Mouse (Mus musculus) C2C12 (cell line): ENCODE data around the gene Otoa. TPM values are rescaled to one million over a fixed set of nuclear protein-coding genes. Genes with fewer than 3 reads are reported as not detected.

ENCODE experiments used
- H3K27me3 ChIP-seq: one replicate; pipeline ENCODE4 v1.6.1; 2011; ENCODE audit not compliant: control insufficient read depth, insufficient read depth, insufficient read length
- H3K36me3 ChIP-seq: one replicate; pipeline ENCODE4 v1.6.1; 2011; ENCODE audit not compliant: control insufficient read depth, insufficient read depth
- H3K4me3 ChIP-seq: one replicate; pipeline ENCODE4 v1.5.1; 2011; ENCODE audit warnings: mild to moderate bottlenecking, control low read depth; ENCODE audit not compliant: poor library complexity, insufficient read depth, severe bottlenecking
- H3K79me2 ChIP-seq: one replicate; pipeline ENCODE4 v1.6.1; 2011; ENCODE audit not compliant: control insufficient read depth, insufficient read depth
- H3K79me3 ChIP-seq: one replicate; pipeline ENCODE4 v1.6.1; 2011; ENCODE audit warnings: low read depth, control low read depth
- H3ac ChIP-seq: one replicate; pipeline ENCODE3; 2011; ENCODE audit warnings: low read depth; ENCODE audit not compliant: control insufficient read depth, insufficient read length
- CEBPB ChIP-seq: IDR thresholded peaks from one replicate; pipeline ENCODE4 v1.6.1; 2011; ENCODE audit warnings: low read depth, mild to moderate bottlenecking, control low read depth, moderate library complexity
- CTCF ChIP-seq: IDR thresholded peaks from one replicate; pipeline ENCODE4 v1.5.1; 2011; ENCODE audit not compliant: control insufficient read depth, insufficient read depth, insufficient read length
- FOSL1 ChIP-seq: IDR thresholded peaks from one replicate; pipeline ENCODE4 v1.8.0; 2011; ENCODE audit warnings: mild to moderate bottlenecking, low read length; ENCODE audit not compliant: poor library complexity, insufficient read depth, severe bottlenecking
- MAX ChIP-seq: IDR thresholded peaks from one replicate; pipeline ENCODE4 v1.6.1; 2011; ENCODE audit warnings: mild to moderate bottlenecking, control low read depth
- MYOD1 ChIP-seq: IDR thresholded peaks from one replicate; pipeline ENCODE4 v1.6.1; 2011; ENCODE audit warnings: low read depth; ENCODE audit not compliant: control insufficient read depth, insufficient read length
- MYOG ChIP-seq: IDR thresholded peaks from one replicate; pipeline ENCODE4 v1.6.1; 2011; ENCODE audit not compliant: control insufficient read depth, insufficient read length; ENCODE audit errors: extremely low read depth
- USF1 ChIP-seq: IDR thresholded peaks from one replicate; pipeline ENCODE4 v1.6.1; 2011; ENCODE audit warnings: low read depth, mild to moderate bottlenecking, control low read depth, moderate library complexity
- polyA plus RNA-seq: library from polyadenylated mRNA; unstranded; fragments of >200 nt; fragmentation: generic; extraction: Trizol; gene quantifications from one replicate; pipeline ENCODE4 v1.2.1, GENCODE M21; 2012; ENCODE audit warnings: missing spikeins

Gene Otoa
- polyA plus RNA-seq, 1 experiment: 0.12 TPM

GRCm38 (mm10) chr7:121041989-121042388 lies 39.5 kb upstream of the Otoa start:
- no peaks in the 10 kb centered on the region for H3K27me3 ChIP-seq
- no peaks in the 10 kb centered on the region for H3K36me3 ChIP-seq
- no peak overlapping the region for H3ac ChIP-seq
- peaks cover 100% of the 10 kb centered on the region for H3K79me2 ChIP-seq
- no peak overlapping the region for H3K4me3 ChIP-seq
- TF ChIP-seq MYOG: no peak
- TF ChIP-seq CTCF: no peak
- TF ChIP-seq MAX: no peak
- TF ChIP-seq USF1: no peak
- no peak for TF ChIP-seq CEBPB
- TF ChIP-seq FOSL1: no peak
- TF ChIP-seq MYOD1: no peak
- H3K79me3 ChIP-seq: peaks cover 95% of the 10 kb centered on the region

- TF ChIP-seq MYOD1: no peak
- no peak for TF ChIP-seq MAX
- no peak for TF ChIP-seq FOSL1
- TF ChIP-seq CTCF: no peak
- no peak for TF ChIP-seq MYOG
- no peak for TF ChIP-seq USF1
- TF ChIP-seq CEBPB: no peak
- no peak overlapping the region for H3K4me3 ChIP-seq
- no peak overlapping the region for H3ac ChIP-seq
- peaks cover 87% of the 10 kb centered on the region for H3K79me3 ChIP-seq
- no peaks in the 10 kb centered on the region for H3K27me3 ChIP-seq
- H3K79me2 ChIP-seq: peaks cover 100% of the 10 kb centered on the region
- H3K36me3 ChIP-seq: no peaks in the 10 kb centered on the region
These were observed 38.4 kb upstream of the Otoa start for GRCm38 (mm10) chr7:121043004-121043403.

GRCm38 (mm10) chr7:121043510-121043909 lies 37.9 kb upstream of the Otoa start:
- Histone ChIP-seq H3K36me3 (no peaks in the 10 kb centered on the region), H3ac (no peak overlapping the region), H3K4me3 (no peak overlapping the region), H3K79me2 (peaks cover 100% of the 10 kb centered on the region), H3K79me3 (peaks cover 86% of the 10 kb centered on the region), H3K27me3 (no peaks in the 10 kb centered on the region)
- TF ChIP-seq MYOG (no peak), FOSL1 (no peak), MAX (no peak), USF1 (no peak), CTCF (no peak), MYOD1 (no peak), CEBPB (no peak)

GRCm38 (mm10) chr7:121044251-121044650 lies 37.2 kb upstream of the Otoa start:
- TF ChIP-seq USF1 (no peak), MYOG (no peak), MYOD1 (no peak), CTCF (no peak), CEBPB (no peak), FOSL1 (no peak), MAX (no peak)
- H3K36me3 ChIP-seq: no peaks in the 10 kb centered on the region
- H3K4me3 ChIP-seq: no peak overlapping the region
- H3K79me2 ChIP-seq: peaks cover 100% of the 10 kb centered on the region
- H3K79me3 ChIP-seq: peaks cover 79% of the 10 kb centered on the region
- H3K27me3 ChIP-seq: no peaks in the 10 kb centered on the region
- H3ac ChIP-seq: no peak overlapping the region

- Histone ChIP-seq H3K36me3 (peaks cover 2% of the 10 kb centered on the region), H3K79me3 (peaks cover 68% of the 10 kb centered on the region), H3K4me3 (no peak overlapping the region), H3K79me2 (peaks cover 84% of the 10 kb centered on the region), H3K27me3 (no peaks in the 10 kb centered on the region), H3ac (no peak overlapping the region)
- TF ChIP-seq MAX: no peak
- no peak for TF ChIP-seq MYOG
- no peak for TF ChIP-seq FOSL1
- TF ChIP-seq USF1: no peak
- no peak for TF ChIP-seq CTCF
- TF ChIP-seq MYOD1: no peak
- TF ChIP-seq CEBPB: no peak
These were observed 35.6 kb upstream of the Otoa start for GRCm38 (mm10) chr7:121045671-121046453.
